Mouse (Mus musculus) heart, postnatal 0 days (tissue): ENCODE data around the gene Ildr2.

Source experiments
- CTCF ChIP-seq: IDR thresholded peaks from 2 replicates; pipeline ENCODE4 v1.5.1; 2016; ENCODE audit warnings: antibody characterized with exemption, control low read depth, low read depth
- EP300 ChIP-seq: IDR thresholded peaks from 2 replicates; pipeline ENCODE4 v1.6.1; 2016; ENCODE audit warnings: antibody characterized with exemption, low read depth

GRCm38 (mm10) chr1:166266001-166266705 is 12.2 kb downstream of the Ildr2 start:
- TF ChIP-seq EP300 = no peak
- no peak for TF ChIP-seq CTCF
